Mouse (Mus musculus) liver, adult (tissue): ENCODE measurements around the gene Sh3bp2.

ENCODE experiments used
- GATA4 ChIP-seq: IDR thresholded peaks from 2 replicates; pipeline ENCODE4 v1.6.1; 2014; ENCODE audit warnings: mild to moderate bottlenecking, low read length; ENCODE audit not compliant: insufficient replicate concordance

Sh3bp2 gene

DNA sequence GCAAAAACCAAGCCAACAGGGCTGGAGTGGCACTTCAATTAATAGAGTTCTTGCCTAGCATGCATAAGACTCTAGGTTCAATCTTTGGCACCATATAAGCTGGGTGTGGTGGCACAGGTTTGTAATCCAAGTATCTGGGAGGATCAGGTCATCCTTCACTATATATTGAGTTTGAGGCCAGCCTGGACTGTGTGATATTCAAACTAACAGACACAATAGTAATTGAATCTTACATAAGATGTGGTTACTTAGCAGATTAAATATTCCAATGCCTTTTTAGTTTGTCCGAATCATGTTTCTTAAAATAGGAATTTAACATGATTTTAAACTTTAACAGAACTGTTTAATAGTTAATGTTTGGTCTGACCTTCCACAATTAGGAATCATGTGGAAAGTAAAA, 50.6 kb downstream of the Sh3bp2 start:
- TF ChIP-seq GATA4, result no peak

GRCm38 (mm10) chr5:34578038-34578655, 52.5 kb downstream of the Sh3bp2 start:
- TF ChIP-seq GATA4, result no peak

GRCm38 (mm10) chr5:34579377-34579776, 53.7 kb downstream of the Sh3bp2 start:
- no peak for TF ChIP-seq GATA4

GRCm38 (mm10) chr5:34582314-34582675, 56.7 kb downstream of the Sh3bp2 start:
- TF ChIP-seq GATA4, result no peak

- TF ChIP-seq GATA4, result no peak
These were observed 59.6 kb downstream of the Sh3bp2 start for GRCm38 (mm10) chr5:34585216-34585615.

DNA sequence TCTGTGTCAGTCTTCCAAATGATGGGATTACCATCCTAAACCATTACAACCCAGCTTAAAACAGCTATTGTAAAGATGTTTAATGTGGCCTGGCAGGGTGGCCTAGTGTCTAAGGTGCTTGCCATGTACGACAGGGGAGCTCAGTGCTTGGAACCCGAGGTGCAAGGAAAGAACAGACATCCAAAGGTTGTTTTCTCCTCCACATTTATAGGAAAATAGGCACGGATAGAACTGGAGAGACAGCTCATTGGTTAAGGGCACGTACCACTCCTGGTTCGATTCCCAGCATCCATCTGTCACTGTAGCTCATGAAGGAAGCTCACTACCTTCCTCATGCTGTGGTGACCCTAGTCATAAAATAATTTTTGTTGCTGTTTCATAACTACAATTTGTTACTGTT, 62.2 kb downstream of the Sh3bp2 start:
- no peak for TF ChIP-seq GATA4

- no peak for TF ChIP-seq GATA4
These were observed 64.4 kb downstream of the Sh3bp2 start for GRCm38 (mm10) chr5:34590059-34590458.

DNA sequence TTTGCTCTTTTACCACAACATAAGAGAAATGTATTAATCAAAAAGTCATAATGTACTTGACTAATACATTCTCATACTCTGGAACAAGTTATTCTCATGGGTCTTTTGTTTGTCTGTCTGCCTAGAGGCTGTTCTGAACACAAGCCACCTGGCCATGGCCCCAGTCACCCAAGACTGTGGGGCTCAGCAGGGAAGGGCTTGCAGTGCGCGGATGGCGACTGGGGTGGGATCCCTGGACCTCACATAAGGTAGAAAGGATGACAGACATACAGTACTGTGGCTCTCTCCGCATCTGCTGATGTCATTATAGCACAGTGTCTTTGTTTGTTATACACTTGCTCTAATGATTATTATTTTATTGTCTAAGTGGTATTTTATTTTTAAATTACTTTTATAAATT, 65.1 kb downstream of the Sh3bp2 start:
- TF ChIP-seq GATA4, result no peak

- TF ChIP-seq GATA4, result no peak
These were observed 65.9 kb downstream of the Sh3bp2 start for GRCm38 (mm10) chr5:34591388-34592004.

- no peak for TF ChIP-seq GATA4
These were observed 67.0 kb downstream of the Sh3bp2 start for GRCm38 (mm10) chr5:34592666-34593065.

GRCm38 (mm10) chr5:34593202-34593727, 67.6 kb downstream of the Sh3bp2 start:
- TF ChIP-seq GATA4, result no peak

- no peak for TF ChIP-seq GATA4
These were observed 78.9 kb downstream of the Sh3bp2 start for GRCm38 (mm10) chr5:34604576-34604975.

DNA sequence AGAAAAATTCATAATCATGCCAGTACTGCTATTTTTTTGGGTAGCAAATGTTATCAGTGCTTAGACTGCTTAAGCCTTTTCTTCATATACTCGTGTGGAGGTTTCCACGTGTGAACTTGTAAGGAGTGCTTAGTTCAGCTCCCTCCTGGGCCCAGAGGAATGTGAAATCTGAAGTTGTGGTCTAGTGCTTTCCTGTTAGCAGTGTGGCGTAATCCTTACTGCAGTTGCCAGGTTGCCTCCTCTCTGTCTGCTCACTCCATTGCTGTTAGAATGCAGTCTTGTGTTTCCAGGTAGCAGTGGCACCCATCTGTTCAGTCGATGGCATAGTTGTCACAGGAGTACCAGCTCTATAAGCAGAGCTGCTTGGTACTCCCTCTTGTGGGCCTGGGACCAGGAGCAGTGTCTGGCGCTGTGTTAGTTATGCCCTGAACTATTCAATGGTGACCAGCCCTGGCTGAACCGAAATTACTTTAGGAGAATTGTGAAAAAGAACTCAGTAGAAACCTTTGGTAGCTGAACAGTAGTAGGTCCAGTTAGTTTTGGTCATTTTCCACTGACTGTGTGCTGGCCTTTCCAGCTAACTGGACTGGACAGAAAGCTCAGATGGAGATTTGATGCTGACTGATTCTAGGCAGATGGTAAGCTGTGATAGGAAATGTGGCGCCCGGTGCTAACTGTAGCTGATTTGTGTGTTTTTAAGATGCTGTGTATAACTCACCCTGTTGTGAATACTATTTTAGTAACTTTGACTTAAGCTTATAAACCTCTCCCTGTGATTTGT, 81.7 kb downstream of the Sh3bp2 start:
- TF ChIP-seq GATA4, result no peak

GRCm38 (mm10) chr5:34608226-34608625, 82.6 kb downstream of the Sh3bp2 start:
- no peak for TF ChIP-seq GATA4

DNA sequence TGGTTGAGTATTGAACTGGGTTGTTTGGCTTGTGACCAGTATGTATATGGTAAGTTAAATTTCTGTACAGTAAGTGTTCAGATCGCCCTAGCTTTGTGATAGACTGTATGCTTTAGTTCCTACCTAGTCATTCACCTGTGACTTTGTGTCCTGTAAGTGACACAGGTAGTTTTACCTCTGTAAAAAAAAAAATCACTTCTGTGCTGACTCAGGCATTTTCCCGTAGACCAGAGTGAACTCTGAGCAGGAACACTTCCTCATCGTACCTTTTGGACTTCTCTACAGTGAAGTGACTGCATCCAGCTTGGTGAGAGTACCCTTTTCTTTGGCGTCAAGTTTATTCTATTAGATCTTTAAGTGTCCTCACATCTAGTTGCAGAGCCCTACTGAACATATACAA, 84.3 kb downstream of the Sh3bp2 start:
- TF ChIP-seq GATA4, result no peak
